Mouse (Mus musculus) splenic B cell, adult 2 months (primary cell): ENCODE data around the gene Borcs7.

Source experiments
- DNase-seq: peaks from one replicate; pipeline ENCODE4 v3.0.0-alpha.2; 2011; ENCODE audit warnings: low read depth, low spot score
- H3K27me3 ChIP-seq: 2 replicates; pipeline ENCODE4 v1.6.1; 2012; ENCODE audit warnings: mild to moderate bottlenecking, low read length, moderate library complexity, mixed read lengths; ENCODE audit not compliant: control insufficient read depth, poor library complexity, insufficient read depth, severe bottlenecking
- H3K36me3 ChIP-seq: 2 replicates; pipeline ENCODE4 v1.6.1; 2012; ENCODE audit warnings: mild to moderate bottlenecking, low read length, moderate library complexity, mixed read lengths; ENCODE audit not compliant: control insufficient read depth, poor library complexity, insufficient read depth, severe bottlenecking

Gene Borcs7

GRCm38 (mm10) chr19:46656151-46656840, 33.4 kb upstream of the Borcs7 start:
- Histone ChIP-seq H3K27me3 (no peaks in the 10 kb centered on the region), H3K36me3 (peaks cover 16% of the 10 kb centered on the region)
- DNase-seq: no peak

DNA sequence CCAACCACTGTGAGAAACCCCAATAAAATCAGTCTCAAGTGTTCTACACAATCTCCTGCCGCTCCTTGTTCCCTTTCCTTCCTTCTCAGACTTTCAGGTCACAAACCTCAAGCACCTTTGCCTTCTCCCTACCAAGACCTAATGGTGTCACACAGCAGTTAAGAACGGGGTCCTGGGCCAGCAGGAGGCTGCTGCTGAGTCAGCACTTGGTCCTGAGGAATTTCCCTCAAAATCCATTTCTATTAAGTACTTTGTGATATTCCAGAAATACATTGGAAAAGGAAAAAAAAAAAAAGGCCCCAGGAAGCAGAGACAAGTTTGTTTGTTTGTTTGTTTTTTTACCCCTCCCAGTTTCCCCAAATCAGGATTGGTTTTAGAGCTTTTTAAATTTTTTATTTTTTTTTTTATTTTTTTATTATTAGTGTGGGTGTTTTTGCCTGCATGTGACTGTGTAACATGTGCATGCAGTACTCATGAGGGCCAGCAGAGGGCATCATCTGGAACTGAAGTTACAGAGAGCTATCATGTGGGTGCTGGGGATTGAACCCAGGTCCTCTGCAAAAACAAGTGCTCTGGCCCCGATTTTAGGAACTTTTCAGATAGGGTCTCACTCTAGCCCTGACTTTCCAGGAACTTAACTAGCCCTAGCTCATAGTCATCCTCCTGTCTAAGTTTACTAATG, 32.2 kb upstream of the Borcs7 start:
- DNase-seq: peak; percentile 62
- Histone ChIP-seq H3K27me3 (no peaks in the 10 kb centered on the region), H3K36me3 (peaks cover 10% of the 10 kb centered on the region)

DNA sequence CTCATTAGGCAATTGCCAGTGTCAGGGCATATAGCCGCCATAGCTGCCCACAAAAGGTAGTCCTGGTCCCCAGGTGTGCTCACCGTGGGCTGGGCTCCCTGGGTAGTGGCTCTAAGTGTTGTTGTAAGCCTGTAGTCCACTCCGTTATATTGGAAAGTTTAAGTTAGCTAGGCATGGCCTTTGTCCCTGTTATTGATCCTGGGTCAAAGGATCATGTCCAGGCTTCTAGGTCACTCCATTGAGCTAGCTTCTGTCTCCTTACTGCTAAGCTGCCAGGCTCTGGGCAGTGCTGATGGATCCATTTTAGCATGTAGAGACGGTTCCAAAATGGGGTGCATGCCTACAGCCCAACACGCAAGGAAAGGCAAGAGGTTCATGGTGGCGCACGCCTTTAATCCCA, 31.4 kb upstream of the Borcs7 start:
- Histone ChIP-seq H3K27me3 (no peaks in the 10 kb centered on the region), H3K36me3 (peaks cover 10% of the 10 kb centered on the region)
- DNase-seq: no peak

- no peak for DNase-seq
- H3K27me3 ChIP-seq: no peaks in the 10 kb centered on the region
- peaks cover 10% of the 10 kb centered on the region for H3K36me3 ChIP-seq
Measured at GRCm38 (mm10) chr19:46658851-46659250, 30.9 kb upstream of the Borcs7 start.

DNA sequence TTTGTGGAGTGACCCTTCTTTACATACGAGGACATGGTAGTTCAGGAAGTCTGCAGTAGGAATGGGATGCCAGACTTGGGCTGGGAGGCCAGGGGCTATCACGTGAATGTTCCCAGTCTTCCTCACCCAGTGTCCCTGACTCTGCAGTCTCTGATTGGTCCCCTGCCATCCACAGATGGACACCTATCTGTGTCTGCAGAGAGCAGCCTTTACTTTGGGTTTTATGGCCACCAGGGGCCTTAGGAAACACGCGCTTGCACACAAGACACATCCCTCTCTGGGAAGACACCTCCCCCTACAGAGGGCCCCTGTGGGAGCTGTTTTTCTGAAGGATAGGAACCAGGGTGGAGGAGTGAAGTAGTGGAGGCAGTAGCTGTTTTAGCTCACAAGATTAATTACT, 28.2 kb upstream of the Borcs7 start:
- no peak for DNase-seq
- H3K36me3 ChIP-seq: peaks cover 2% of the 10 kb centered on the region
- no peaks in the 10 kb centered on the region for H3K27me3 ChIP-seq

DNA sequence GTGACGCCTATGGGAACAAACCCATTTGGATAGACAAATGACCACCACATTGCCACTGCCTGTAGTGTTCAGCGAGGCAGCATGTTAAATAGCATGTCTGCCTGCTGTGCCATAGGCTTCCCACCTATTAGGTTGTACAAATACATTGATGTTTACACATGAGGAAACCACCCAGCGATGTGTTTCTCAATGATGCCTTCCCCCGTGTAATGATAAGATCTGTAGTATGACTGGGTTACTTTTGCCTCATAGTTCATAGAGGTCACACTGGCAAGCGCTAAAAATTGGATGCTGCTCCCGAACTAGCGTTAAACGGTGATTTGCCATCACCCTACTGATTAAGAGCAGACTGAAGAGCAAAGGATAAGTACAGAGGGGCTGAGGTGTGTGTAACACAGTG, 27.5 kb upstream of the Borcs7 start:
- Histone ChIP-seq H3K36me3 (no peaks in the 10 kb centered on the region), H3K27me3 (no peaks in the 10 kb centered on the region)
- DNase-seq: no peak

GRCm38 (mm10) chr19:46662784-46663183, 26.9 kb upstream of the Borcs7 start:
- no peak for DNase-seq
- no peaks in the 10 kb centered on the region for H3K36me3 ChIP-seq
- no peaks in the 10 kb centered on the region for H3K27me3 ChIP-seq

GRCm38 (mm10) chr19:46665474-46665873, 24.2 kb upstream of the Borcs7 start:
- no peaks in the 10 kb centered on the region for H3K36me3 ChIP-seq
- no peaks in the 10 kb centered on the region for H3K27me3 ChIP-seq
- DNase-seq: no peak

- H3K27me3 ChIP-seq: no peaks in the 10 kb centered on the region
- DNase-seq: no peak
- H3K36me3 ChIP-seq: no peaks in the 10 kb centered on the region
Measured at GRCm38 (mm10) chr19:46667300-46667699, 22.4 kb upstream of the Borcs7 start.

- Histone ChIP-seq H3K27me3 (no peaks in the 10 kb centered on the region), H3K36me3 (no peaks in the 10 kb centered on the region)
- DNase-seq: no peak
Measured at GRCm38 (mm10) chr19:46668263-46668662, 21.4 kb upstream of the Borcs7 start.

GRCm38 (mm10) chr19:46669802-46670201, 19.9 kb upstream of the Borcs7 start:
- Histone ChIP-seq H3K27me3 (no peaks in the 10 kb centered on the region), H3K36me3 (no peaks in the 10 kb centered on the region)
- no peak for DNase-seq

DNA sequence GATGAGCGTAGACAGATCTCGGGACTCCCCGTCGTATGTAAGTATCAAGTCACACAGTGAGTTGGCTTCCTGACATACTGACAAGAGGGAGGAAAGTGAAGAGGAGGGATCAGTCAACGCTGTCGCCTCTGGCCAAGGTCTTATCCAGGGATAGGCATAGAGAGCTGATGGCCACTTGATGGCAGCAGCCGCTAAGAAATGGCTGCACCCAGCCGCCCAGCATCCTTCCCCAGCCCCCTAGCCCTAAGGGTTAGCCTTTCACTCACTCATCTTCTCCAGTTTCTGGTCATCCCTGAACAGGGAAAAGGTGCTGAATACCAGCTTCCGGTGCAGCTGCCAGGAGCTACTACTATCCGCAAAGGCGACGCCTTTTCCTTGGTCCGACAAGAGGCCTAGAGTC, 19.0 kb upstream of the Borcs7 start:
- no peaks in the 10 kb centered on the region for H3K36me3 ChIP-seq
- H3K27me3 ChIP-seq: no peaks in the 10 kb centered on the region
- peak; percentile 78 for DNase-seq

DNA sequence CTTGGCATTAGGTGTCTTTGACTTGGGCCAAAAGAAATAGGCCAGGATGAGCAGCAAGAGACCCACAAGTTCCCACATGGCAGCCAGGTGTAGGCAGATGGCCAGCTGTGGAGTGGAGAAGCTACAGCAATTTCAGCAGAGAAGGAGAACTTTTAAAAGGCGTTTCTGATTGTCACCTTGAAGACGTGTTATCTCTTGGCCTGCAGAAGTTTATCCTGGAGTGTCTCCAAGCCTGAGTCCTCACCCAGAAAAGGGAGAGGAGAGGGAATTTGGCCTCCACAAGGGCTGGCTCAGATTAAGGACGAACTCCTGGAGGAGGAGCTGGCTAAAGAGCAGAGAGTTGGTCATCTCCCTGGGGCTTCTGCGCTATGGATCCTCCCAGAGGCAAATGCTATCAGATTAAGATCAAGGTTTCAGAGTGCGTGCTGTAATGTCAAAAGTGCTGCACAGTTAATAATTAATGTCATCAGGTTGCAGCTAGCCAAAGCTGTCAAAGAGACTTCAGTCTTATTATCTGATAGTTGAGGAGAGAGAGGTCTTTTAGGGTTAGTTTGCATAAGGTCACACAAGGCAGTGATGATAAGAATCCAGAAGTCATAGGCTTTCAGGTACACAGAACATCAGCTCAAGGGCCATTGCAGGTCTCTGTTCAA, 16.8 kb upstream of the Borcs7 start, which contains the start of gene Cyp17a1:
Gene Cyp17a1 (minus strand): TSS at position 407 of the 653 bp plus-strand sequence.
- DNase-seq: no peak
- Histone ChIP-seq H3K27me3 (no peaks in the 10 kb centered on the region), H3K36me3 (no peaks in the 10 kb centered on the region)

GRCm38 (mm10) chr19:46675641-46676040, 14.1 kb upstream of the Borcs7 start:
- H3K27me3 ChIP-seq: no peaks in the 10 kb centered on the region
- no peaks in the 10 kb centered on the region for H3K36me3 ChIP-seq

GRCm38 (mm10) chr19:46679720-46680383, 9.9 kb upstream of the Borcs7 start:
- DNase-seq: no peak
- H3K27me3 ChIP-seq: no peaks in the 10 kb centered on the region
- H3K36me3 ChIP-seq: no peaks in the 10 kb centered on the region

More at GRCm38 (mm10) chr19:46675641-46676040, 14.1 kb upstream of the Borcs7 start:
- DNase-seq: no peak
